Mouse (Mus musculus) megakaryocyte, embryonic 14.5 days (primary cell): ENCODE results near the gene Pkdcc.

Source experiments
- FLI1 ChIP-seq: IDR thresholded peaks from 2 replicates; pipeline ENCODE4 v1.6.1; 2012; ENCODE audit warnings: low read length, inconsistent platforms, mixed read lengths
- GATA1 ChIP-seq: IDR thresholded peaks from 3 replicates; pipeline ENCODE4 v1.6.1; 2012; ENCODE audit warnings: mixed read lengths, low read length, inconsistent platforms, borderline replicate concordance

DNA sequence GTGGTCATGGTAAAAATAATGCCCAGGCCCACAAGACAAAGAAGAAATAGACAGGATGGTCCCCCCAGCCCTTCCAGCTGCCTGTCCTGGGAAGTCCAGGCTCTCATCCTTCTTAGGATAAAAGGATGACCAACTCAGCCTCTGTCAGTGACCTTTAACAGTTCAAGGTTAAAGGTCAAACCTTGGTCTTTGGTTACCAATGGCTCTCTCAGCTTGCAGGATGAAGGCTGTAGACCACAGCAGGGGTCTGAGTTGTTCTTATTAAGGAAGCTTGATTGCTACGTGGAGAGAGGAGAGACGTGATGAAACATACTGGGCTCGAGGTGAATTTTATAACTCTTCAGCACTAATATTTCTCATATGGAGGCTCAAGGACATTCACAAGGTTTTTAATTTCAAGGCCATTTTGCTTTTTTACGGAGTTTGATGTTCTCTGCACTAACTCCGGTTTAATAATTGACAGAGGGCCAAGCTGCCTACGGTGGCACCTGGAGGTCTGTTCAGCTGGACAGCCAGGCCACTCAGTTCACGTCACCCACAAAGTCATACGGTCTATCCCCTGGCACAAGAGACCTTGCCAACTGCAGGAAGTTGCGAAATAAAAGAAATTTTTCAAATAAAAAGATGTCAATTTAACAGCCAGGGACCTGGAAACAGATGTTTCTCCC is 36.5 kb upstream of the Pkdcc start:
- no peak for TF ChIP-seq GATA1
- no peak for TF ChIP-seq FLI1
